Mouse (Mus musculus): ENCODE data around the gene 2900026A02Rik. TPM values are rescaled to one million over a fixed set of nuclear protein-coding genes. Genes with fewer than 3 reads are reported as not detected.
A peak's percentile ranks its signal among the peaks of the same experiment; 100 is the strongest.

2900026A02Rik gene
- total and polyA plus RNA-seq, 3 experiments = 18.0 to 21.4 (median 19.2) TPM

DNA sequence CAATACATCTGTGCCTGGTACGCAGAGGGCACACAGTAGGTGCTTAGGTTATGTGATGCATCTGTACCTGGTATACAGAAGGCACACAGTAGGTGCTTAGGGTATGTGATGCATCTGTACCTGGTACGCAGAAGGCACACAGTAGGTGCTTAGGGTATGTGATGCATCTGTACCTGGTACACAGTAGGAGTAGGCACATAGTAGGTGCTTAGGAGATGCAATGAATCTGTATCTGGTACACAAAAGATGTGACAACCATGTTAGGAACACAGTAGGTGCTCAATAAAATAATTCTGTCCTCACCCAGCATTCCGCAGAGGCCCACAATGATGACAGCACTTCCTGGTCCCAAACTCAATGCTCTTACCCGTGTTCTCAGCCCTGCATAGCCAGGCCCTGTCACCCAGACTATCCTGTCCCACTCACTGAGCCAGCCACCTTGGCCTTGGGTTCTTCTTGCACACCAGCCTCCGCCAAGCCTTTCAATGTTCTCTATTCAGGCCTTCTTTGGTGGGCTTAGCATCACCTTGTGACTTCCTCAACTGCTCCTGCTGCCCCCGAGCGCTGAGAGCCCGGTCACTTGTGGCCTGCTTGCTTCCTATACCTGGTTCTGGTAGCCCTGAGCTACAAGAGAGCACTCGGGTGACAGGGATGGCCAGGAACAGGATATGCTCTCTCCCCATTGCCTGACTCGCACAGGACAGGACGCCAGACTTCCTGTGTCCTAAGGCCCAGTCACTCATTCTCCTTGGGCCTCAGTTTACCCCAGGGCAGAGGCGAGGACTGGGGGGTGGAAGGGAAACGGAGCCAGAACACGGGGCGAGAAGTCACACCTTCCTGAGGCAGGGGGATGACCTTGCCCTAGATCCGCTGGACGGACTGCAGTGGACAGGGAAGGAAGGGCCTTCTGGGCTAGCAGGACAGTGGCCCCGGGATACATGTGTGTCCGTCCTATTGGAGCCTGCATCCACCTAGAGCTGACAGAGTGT is 87.0 kb downstream of the 2900026A02Rik start:
- peak overlapping the region; percentile 88 for H3K27ac ChIP-seq
- H3K27me3 ChIP-seq (ENCODE audit: control insufficient read depth, insufficient read depth, low read length) = no peaks in the 10 kb centered on the region
- DNase-seq = no peak
- intact Hi-C loops (cut with DNase I) = loop anchor here (2.0 kb wide), 1 partner anchor 77 kb away; no protein-coding TSS in a partner anchor
- H3K4me3 ChIP-seq = no peak overlapping the region
- peaks cover 8% of the 10 kb centered on the region for H3K79me2 ChIP-seq (replicated peaks; ENCODE audit: control insufficient read depth, insufficient read depth, low read length)
- H3K9ac ChIP-seq (ENCODE audit: low read depth, low read length) = peak overlapping the region; percentile 36
- peaks cover 45% of the 10 kb centered on the region for H3K4me1 ChIP-seq (ENCODE audit: control insufficient read depth, insufficient read depth, low read length)
- 57% methylated on average over 19 of the region's 19 CpGs for WGBS
- no peak for TF ChIP-seq EP300 (IDR thresholded peaks at IDR 0.05; ENCODE audit: insufficient read depth, low read depth, low read length)
- TF ChIP-seq POLR2A (IDR thresholded peaks at IDR 0.05; ENCODE audit: insufficient read depth, low read depth, low read length) = no peak
- no peak for TF ChIP-seq CTCF (IDR thresholded peaks at IDR 0.05)
- H3K36me3 ChIP-seq (ENCODE audit: control insufficient read depth, insufficient read depth, low read length) = no peaks in the 10 kb centered on the region

DNA sequence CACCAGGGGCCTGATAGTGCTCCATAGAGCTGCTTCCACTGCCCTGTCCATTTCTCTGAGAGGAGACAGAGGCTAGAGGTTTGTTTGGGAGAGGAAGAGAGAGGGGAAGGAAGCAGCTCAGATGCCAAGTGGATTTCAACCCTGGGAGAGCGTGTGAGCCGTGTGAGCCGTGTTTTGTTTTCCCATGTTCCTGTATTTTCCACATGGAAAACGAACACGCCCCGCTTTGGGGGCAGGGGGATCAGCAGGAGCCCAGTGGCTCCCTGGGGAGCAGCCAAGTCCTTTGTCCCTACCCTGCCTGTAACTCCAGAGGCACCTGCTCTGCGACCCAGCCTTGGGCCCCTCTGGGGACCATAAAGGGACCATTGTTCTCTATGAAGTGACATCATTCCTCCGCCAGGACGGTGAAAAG is 88.0 kb downstream of the 2900026A02Rik start:
- Histone ChIP-seq H3K36me3 (ENCODE audit: control insufficient read depth, insufficient read depth, low read length) (no peaks in the 10 kb centered on the region), H3K9ac (ENCODE audit: low read depth, low read length) (0 out of 2 replicates have a peak overlapping the region, but pooled peaks have one; percentile 22), H3K27ac (peak overlapping the region; percentile 88), H3K27me3 (ENCODE audit: control insufficient read depth, insufficient read depth, low read length) (no peaks in the 10 kb centered on the region), H3K4me3 (no peak overlapping the region), H3K4me1 (ENCODE audit: control insufficient read depth, insufficient read depth, low read length) (peaks cover 44% of the 10 kb centered on the region), H3K79me2 (replicated peaks; ENCODE audit: control insufficient read depth, insufficient read depth, low read length) (peaks cover 8% of the 10 kb centered on the region)
- TF ChIP-seq EP300 (IDR thresholded peaks at IDR 0.05; ENCODE audit: insufficient read depth, low read depth, low read length) = no peak
- 0 out of 2 replicates have a peak, but pooled peaks have one; percentile 18 for TF ChIP-seq CTCF (IDR thresholded peaks at IDR 0.05)
- TF ChIP-seq POLR2A (IDR thresholded peaks at IDR 0.05; ENCODE audit: insufficient read depth, low read depth, low read length) = peak; percentile 23; the same call in 1 of the 2 replicates
- WGBS = 21% methylated on average over 9 of the region's 9 CpGs
- DNase-seq = peak; percentile 73 to 86
- intact Hi-C loops (cut with DNase I) = loop anchor here (2.0 kb wide), 1 partner anchor 78 kb away; no protein-coding TSS in a partner anchor

DNA sequence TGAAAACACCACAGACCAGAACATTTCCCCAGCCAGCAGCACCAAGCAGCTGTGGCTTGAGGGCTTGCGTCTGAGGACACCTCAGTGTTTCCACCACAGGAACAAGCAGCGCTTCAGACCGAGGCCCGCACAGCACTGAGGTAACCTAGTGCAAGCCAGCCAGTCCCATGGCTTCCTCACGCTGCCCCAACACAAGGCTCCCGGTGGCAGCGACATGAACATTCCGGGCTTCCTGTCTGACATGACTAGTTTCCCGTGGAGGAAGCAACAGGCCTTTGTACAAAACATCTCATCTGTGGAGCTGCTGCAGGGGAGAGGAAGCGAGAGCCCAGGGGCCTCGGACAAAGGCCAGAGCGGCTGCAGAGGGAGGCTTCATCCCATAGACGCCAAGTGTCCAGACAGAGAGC is 88.4 kb downstream of the 2900026A02Rik start:
- intact Hi-C loops (cut with DNase I) = loop anchor here (2.0 kb wide), 1 partner anchor 78 kb away; no protein-coding TSS in a partner anchor
- Histone ChIP-seq H3K4me1 (ENCODE audit: control insufficient read depth, insufficient read depth, low read length) (peaks cover 46% of the 10 kb centered on the region), H3K4me3 (no peak overlapping the region), H3K36me3 (ENCODE audit: control insufficient read depth, insufficient read depth, low read length) (no peaks in the 10 kb centered on the region), H3K27me3 (ENCODE audit: control insufficient read depth, insufficient read depth, low read length) (no peaks in the 10 kb centered on the region), H3K27ac (peak overlapping the region; percentile 88), H3K9ac (ENCODE audit: low read depth, low read length) (peak overlapping the region; percentile 28), H3K79me2 (replicated peaks; ENCODE audit: control insufficient read depth, insufficient read depth, low read length) (peaks cover 8% of the 10 kb centered on the region)
- DNase-seq = peak; percentile 68 to 69
- 34% methylated on average over 13 of the region's 13 CpGs for WGBS
- no peak for TF ChIP-seq CTCF (IDR thresholded peaks at IDR 0.05)
- no peak for TF ChIP-seq POLR2A (IDR thresholded peaks at IDR 0.05; ENCODE audit: insufficient read depth, low read depth, low read length)
- no peak for TF ChIP-seq EP300 (IDR thresholded peaks at IDR 0.05; ENCODE audit: insufficient read depth, low read depth, low read length)

DNA sequence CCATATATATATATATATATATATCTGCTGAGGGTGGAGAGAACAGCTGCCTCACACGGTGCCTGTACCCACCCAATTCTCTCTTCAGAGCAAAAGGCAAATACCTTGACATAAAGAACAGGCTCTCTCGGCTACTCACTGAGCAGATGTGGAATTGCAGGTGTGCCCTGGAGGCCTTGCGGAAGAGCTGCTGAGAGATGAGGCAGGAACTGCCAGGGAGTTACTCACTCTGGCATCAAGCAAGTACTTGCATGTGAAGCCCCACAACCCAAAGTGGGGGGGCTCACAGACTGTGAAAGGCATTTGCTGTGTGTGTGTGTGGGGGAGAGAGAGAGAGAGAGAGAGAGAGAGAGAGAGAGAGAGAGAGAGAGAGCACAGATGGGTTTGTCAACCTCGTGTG is 92.6 kb downstream of the 2900026A02Rik start:
- H3K27me3 ChIP-seq (ENCODE audit: control insufficient read depth, insufficient read depth, low read length) = no peaks in the 10 kb centered on the region
- no peak overlapping the region for H3K27ac ChIP-seq
- no peak for TF ChIP-seq CTCF (IDR thresholded peaks at IDR 0.05)
- no peak for TF ChIP-seq EP300 (IDR thresholded peaks at IDR 0.05; ENCODE audit: insufficient read depth, low read depth, low read length)
- no peak for TF ChIP-seq POLR2A (IDR thresholded peaks at IDR 0.05; ENCODE audit: insufficient read depth, low read depth, low read length)
- WGBS = 71% methylated on average over 4 of the region's 4 CpGs
- DNase-seq = no peak
- H3K4me1 ChIP-seq (ENCODE audit: control insufficient read depth, insufficient read depth, low read length) = peaks cover 29% of the 10 kb centered on the region
- intact Hi-C loops (cut with DNase I) = no loop called here
- H3K36me3 ChIP-seq (ENCODE audit: control insufficient read depth, insufficient read depth, low read length) = no peaks in the 10 kb centered on the region
- H3K9ac ChIP-seq (ENCODE audit: low read depth, low read length) = no peak overlapping the region
- peaks cover 8% of the 10 kb centered on the region for H3K79me2 ChIP-seq (replicated peaks; ENCODE audit: control insufficient read depth, insufficient read depth, low read length)
- no peak overlapping the region for H3K4me3 ChIP-seq

DNA sequence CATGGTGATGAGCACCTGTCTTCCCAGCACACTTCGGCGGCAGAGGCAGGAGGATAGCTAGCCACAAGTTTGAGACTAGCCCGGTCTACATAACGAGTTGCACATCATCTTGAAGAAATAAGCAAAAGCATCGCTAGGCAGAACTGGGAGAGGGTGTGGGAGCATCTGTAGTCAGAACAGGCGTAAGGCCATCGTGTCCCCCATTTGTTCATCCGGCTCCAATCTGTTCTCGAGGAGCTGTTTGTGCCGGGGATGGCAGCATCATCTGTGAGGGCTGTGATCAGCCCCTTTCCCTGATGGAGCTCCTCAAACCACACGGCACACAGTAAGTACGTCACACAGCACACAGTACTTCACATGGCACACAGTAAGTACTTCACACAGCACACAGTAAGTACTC is 94.6 kb downstream of the 2900026A02Rik start:
- 96% methylated on average over 12 of the region's 12 CpGs for WGBS
- Histone ChIP-seq H3K27ac (no peak overlapping the region), H3K4me3 (no peak overlapping the region), H3K36me3 (ENCODE audit: control insufficient read depth, insufficient read depth, low read length) (peaks cover 3% of the 10 kb centered on the region; the same call in 1 of the 2 replicates), H3K27me3 (ENCODE audit: control insufficient read depth, insufficient read depth, low read length) (no peaks in the 10 kb centered on the region), H3K79me2 (replicated peaks; ENCODE audit: control insufficient read depth, insufficient read depth, low read length) (peaks cover 6% of the 10 kb centered on the region), H3K9ac (ENCODE audit: low read depth, low read length) (no peak overlapping the region), H3K4me1 (ENCODE audit: control insufficient read depth, insufficient read depth, low read length) (peaks cover 27% of the 10 kb centered on the region)
- TF ChIP-seq POLR2A (IDR thresholded peaks at IDR 0.05; ENCODE audit: insufficient read depth, low read depth, low read length) (no peak), CTCF (IDR thresholded peaks at IDR 0.05) (no peak), EP300 (IDR thresholded peaks at IDR 0.05; ENCODE audit: insufficient read depth, low read depth, low read length) (no peak)
- intact Hi-C loops (cut with DNase I) = no loop called here
- no peak for DNase-seq

Measured in heart, adult 2 months (tissue).